Mouse (Mus musculus) erythroblast, embryonic 14.5 days (primary cell): ENCODE data around the gene Npas4. TPM values are rescaled to one million over a fixed set of nuclear protein-coding genes. Genes with fewer than 3 reads are reported as not detected.

ENCODE experiments used
- H3K27me3 ChIP-seq: 2 replicates; pipeline ENCODE4 v1.6.1; 2012; ENCODE audit warnings: inconsistent platforms; ENCODE audit not compliant: control insufficient read depth
- H3K36me3 ChIP-seq: 2 replicates; pipeline ENCODE4 v1.6.1; 2012; ENCODE audit warnings: mild to moderate bottlenecking, inconsistent platforms; ENCODE audit not compliant: control insufficient read depth
- H3K4me1 ChIP-seq: 2 replicates; pipeline ENCODE4 v1.6.1; 2012; ENCODE audit warnings: inconsistent platforms; ENCODE audit not compliant: control insufficient read depth
- H3K4me3 ChIP-seq: replicated peaks from 2 replicates; pipeline ENCODE3; 2012; ENCODE audit warnings: moderate library complexity, mild to moderate bottlenecking, inconsistent platforms
- H3K9me3 ChIP-seq: 2 replicates; pipeline ENCODE4 v1.6.1; 2012; ENCODE audit warnings: low read length, inconsistent platforms, mixed read lengths; ENCODE audit not compliant: control insufficient read depth
- GATA1 ChIP-seq: IDR thresholded peaks from 2 replicates; pipeline ENCODE4 v1.6.1; 2012; ENCODE audit warnings: low read length, inconsistent platforms, mixed read lengths
- TAL1 ChIP-seq: IDR thresholded peaks from 3 replicates; pipeline ENCODE4 v1.6.1; 2012; ENCODE audit warnings: low read length, inconsistent platforms, mixed read lengths
- polyA plus RNA-seq: library from polyadenylated mRNA; stranded (reverse); fragments of >175 nt; gene quantifications from 2 replicates; pipeline ENCODE4 v1.2.3, GENCODE M21; 2012

Gene Npas4
- polyA plus RNA-seq, 1 experiment: not detected

DNA sequence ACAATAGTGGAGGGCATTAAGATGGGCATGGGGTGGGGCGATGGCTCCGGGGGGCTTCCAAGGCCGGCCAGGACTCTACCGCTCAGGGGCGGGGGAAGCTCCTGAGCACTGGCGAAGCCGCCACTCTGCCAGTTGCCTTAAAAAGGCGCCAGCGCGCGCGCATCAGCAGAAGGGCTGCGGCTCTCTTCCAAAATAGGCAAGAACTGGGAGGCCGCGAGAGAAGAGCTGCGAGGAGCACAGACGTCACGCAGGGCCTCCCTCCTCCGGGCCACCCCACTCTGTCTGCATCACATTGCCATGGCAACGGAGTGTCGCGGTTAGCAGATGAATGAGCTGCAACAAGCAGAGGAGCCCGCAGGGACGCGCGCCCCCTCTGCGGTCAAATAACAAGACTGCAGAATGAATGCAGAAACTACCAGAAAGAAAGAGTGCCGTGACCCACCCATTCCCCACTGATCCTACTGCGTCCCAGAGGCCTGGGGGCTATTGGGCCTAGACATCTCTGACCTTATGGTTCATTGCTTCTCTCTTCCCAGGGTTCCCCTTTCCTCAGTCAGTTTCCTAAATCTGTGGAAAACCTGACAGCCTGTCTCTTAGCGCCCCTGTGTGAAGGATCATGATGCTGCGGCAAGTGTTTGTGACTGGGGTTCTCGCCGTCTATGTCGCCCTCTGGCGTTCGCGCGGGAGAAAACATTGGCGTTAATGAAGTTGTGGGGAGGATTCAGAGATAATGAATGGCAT, 11.7 kb upstream of the Npas4 start:
- no peak overlapping the region for H3K4me3 ChIP-seq
- no peaks in the 10 kb centered on the region for H3K36me3 ChIP-seq
- peaks cover 4% of the 10 kb centered on the region for H3K4me1 ChIP-seq
- no peak for TF ChIP-seq TAL1
- no peak for TF ChIP-seq GATA1
- H3K9me3 ChIP-seq: peaks cover 3% of the 10 kb centered on the region
- peaks cover 15% of the 10 kb centered on the region for H3K27me3 ChIP-seq

DNA sequence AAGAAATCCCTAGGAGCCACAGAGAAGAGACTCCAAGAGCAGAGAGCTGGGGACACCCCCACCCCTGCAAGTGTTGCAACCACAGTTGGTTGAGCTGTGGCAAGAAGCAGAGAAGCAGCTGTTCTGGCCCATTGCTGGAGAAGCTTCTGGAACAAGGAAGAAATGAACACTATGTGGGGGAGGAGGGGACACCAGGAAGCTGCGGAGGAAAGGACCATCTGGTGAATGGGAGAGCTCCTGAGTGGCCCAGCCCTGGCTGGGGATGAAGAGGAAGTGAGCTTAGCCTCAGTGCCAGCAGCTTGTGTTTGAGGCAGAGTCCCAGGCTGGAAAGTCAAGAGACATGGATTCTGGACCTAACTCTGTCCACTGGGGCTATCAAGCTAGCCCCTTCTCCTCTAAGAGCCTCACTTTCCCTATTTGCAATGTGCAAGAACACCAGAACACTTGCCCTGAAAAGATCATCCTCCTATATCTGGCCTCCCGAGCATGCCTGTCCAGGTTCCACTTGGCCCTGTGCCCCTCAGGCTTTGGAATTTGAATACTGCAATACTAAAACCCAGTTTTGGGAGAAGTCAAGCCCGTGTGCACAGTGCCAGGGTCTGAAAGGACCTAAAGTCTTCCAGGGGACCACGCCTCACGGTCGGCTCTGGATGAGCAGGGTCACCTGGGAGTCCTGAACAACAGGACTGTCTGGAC, 9.5 kb upstream of the Npas4 start:
- Histone ChIP-seq H3K27me3 (peaks cover 15% of the 10 kb centered on the region), H3K4me1 (peaks cover 4% of the 10 kb centered on the region), H3K36me3 (no peaks in the 10 kb centered on the region), H3K4me3 (no peak overlapping the region), H3K9me3 (no peaks in the 10 kb centered on the region)
- TF ChIP-seq TAL1: no peak
- TF ChIP-seq GATA1: no peak

DNA sequence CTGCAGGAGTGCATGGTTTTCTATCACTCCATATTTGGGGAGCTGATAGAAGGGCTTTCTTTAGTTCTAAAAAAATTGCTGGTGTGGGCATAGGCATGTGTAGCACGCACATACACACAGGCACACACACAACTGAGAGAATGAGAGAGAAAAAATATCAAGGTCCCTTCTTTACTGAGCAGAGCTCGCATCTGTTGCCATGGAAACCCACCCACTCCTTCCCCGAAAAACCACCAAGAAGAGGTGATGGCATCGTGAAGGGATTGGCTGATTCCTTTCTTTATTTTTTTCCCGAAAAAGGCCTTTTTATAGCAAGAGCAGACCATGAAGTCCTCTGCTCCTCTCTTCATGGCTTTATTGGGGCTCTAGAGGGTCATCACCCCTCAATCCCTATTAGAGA, 3.9 kb upstream of the Npas4 start:
- H3K4me1 ChIP-seq: no peaks in the 10 kb centered on the region
- no peaks in the 10 kb centered on the region for H3K9me3 ChIP-seq
- peaks cover 46% of the 10 kb centered on the region for H3K27me3 ChIP-seq
- TF ChIP-seq TAL1: no peak
- no peak for TF ChIP-seq GATA1
- no peaks in the 10 kb centered on the region for H3K36me3 ChIP-seq
- no peak overlapping the region for H3K4me3 ChIP-seq

DNA sequence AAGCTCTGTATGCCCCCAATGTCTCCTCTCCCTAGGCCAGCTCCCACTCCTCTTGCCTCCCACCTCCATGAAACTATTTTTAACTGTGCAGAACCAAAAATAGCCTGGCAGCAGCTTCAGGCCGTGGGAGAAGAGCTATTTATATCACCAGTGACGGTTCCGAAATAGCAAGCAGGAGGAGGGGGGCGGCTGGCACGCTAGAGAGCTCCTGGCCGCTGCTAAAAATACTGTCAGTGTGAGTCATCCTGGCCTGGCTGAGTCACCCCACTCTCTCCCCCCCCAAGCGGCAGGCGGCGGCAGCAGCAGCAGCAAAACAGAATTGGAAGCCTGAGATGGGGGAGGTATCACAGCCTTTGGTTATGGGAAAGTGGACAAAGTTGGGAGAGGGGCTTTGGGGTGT, 2.8 kb upstream of the Npas4 start:
- Histone ChIP-seq H3K27me3 (peaks cover 47% of the 10 kb centered on the region), H3K9me3 (no peaks in the 10 kb centered on the region), H3K4me1 (no peaks in the 10 kb centered on the region), H3K4me3 (no peak overlapping the region), H3K36me3 (no peaks in the 10 kb centered on the region)
- TF ChIP-seq TAL1 (no peak), GATA1 (no peak)

DNA sequence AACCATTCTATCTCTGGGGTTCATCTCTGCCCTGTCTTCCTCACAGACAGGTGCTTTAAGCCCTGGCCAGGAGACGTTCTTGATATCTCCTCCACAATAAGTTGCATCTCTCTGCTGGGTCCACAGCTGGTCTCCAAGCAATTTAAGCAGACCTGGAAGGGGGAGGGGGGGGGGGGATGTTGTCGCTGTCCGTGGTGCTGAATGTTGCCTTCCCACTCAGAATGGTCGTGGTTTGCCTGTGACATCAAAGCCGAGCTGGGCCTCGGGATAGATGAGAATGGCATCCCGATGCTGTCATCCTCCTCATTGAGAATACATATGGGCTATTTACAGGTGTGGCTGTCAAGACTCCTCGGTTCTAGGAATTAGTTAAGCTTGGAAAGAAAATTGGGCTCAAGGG, 2.3 kb upstream of the Npas4 start:
- Histone ChIP-seq H3K36me3 (no peaks in the 10 kb centered on the region), H3K9me3 (no peaks in the 10 kb centered on the region), H3K4me1 (no peaks in the 10 kb centered on the region), H3K27me3 (peaks cover 44% of the 10 kb centered on the region), H3K4me3 (no peak overlapping the region)
- no peak for TF ChIP-seq TAL1
- no peak for TF ChIP-seq GATA1

DNA sequence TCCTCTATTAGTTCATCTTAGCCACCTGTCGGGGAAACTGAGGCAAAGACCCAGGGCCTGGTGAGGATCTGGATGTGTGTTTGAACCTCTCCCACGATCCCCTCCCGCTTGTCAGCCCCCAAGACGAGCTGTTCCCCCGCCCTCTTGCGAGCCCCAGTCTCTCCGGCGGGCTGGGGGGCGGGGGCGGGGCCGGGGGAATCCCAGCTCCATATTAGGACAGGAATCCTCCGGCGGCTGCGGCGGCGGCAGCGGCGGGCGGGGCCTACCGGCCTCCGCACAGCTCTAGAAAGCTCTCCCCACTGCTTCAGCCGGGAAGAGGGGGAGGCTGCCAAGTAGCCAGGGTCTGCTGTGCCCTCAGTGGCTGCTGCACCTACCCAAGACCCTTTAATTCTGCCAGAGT, 600 bp upstream of the Npas4 start:
- TF ChIP-seq TAL1 (no peak), GATA1 (no peak)
- no peaks in the 10 kb centered on the region for H3K4me1 ChIP-seq
- peaks cover 44% of the 10 kb centered on the region for H3K27me3 ChIP-seq
- no peaks in the 10 kb centered on the region for H3K9me3 ChIP-seq
- H3K36me3 ChIP-seq: no peaks in the 10 kb centered on the region
- H3K4me3 ChIP-seq: no peak overlapping the region

DNA sequence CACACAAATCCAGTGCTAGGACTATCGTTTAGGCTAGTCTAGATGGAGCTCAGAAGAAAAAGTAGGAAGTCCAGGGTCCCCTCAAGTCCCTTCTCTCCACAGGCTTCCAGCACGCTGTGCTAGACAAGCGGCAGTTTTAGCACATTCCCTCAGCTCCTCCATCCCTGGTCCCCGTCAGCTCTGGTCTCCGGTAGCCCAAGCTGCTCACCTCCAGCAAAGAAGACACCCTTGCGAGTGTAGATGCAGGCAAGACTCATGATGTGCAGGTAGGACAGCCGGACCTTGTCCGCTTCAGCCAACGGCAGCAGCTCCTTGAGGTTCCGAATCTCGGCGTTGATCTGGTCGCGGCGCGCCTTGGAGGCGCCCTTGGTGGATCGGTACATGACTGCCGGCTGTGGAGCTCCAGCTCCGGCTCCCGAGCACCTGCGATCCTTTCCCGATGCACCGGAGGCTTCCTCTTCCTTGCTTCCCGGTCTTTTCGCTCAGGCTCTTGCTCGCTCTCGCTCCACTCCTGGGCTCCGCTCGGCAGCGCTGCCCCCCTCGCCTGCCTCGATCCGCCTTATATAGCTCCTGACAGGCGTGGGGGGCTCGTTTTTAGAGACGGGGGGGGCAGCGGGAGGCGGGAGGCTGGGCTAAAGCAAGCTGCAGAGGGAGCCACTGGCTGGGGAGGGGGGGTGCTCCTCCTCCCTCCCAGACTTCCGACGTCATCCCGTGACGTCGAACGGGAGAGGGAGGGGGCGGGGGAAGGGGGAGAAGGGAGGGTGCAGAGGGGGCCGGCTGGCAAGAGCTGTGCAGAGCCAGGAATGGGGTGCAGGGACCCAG, 471 bp downstream of the Npas4 start:
- Histone ChIP-seq H3K27me3 (peaks cover 50% of the 10 kb centered on the region), H3K4me3 (no peak overlapping the region), H3K9me3 (no peaks in the 10 kb centered on the region)

DNA sequence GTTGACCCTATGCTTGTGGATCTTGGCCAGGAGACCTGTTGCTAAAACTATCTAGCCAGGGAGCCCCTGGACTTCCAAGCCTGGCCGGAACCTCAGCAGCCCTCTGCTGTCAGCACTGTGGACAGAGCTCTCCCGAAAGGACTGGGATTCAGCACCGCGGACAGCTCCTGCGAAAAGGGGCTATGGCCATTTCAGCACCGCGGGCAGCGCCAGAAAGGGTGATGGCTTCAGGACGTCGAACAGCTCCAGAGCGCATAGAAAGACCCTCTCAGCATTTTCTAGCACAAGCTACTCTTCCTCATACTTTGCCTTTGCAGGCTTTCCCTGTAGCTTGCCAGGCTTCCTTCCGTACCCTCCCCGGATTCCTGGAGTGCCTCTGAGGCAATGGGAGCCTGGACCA, 1.1 kb downstream of the Npas4 start:
- no peaks in the 10 kb centered on the region for H3K4me1 ChIP-seq
- H3K4me3 ChIP-seq: no peak overlapping the region
- H3K36me3 ChIP-seq: no peaks in the 10 kb centered on the region
- H3K27me3 ChIP-seq: peaks cover 56% of the 10 kb centered on the region
- TF ChIP-seq GATA1 (no peak), TAL1 (no peak)
- no peaks in the 10 kb centered on the region for H3K9me3 ChIP-seq

More for the DNA sequence above, 471 bp downstream of the Npas4 start:
- H3K4me1 ChIP-seq: no peaks in the 10 kb centered on the region
- no peaks in the 10 kb centered on the region for H3K36me3 ChIP-seq
- TF ChIP-seq GATA1 (no peak), TAL1 (no peak)

DNA sequence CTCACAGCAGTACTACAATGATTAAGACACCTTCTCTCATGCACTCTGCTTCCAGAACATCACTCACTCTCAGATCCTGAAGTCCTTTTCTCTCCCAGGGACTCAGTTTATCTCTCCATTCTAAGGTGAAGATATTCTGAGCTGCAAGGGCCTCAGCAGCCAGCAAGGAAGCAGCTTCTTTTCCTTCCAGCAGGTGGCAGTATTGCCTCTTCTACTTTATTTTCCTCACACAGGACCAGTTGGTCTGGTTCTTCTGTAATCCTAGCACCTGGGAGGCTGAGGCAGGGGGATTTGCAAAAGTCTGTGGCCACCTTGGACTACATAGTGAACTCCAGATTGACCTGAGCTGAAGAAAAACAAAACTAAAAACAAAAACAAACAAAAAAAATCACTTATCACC, 8.3 kb downstream of the Npas4 start:
- Histone ChIP-seq H3K4me1 (no peaks in the 10 kb centered on the region), H3K36me3 (no peaks in the 10 kb centered on the region), H3K9me3 (no peaks in the 10 kb centered on the region), H3K4me3 (no peak overlapping the region), H3K27me3 (peaks cover 27% of the 10 kb centered on the region)
- no peak for TF ChIP-seq TAL1
- no peak for TF ChIP-seq GATA1
